Mouse (Mus musculus) testis, adult 2 months (tissue): Measurements from ENCODE around the gene App. TPM values are rescaled to one million over a fixed set of nuclear protein-coding genes. Genes with fewer than 3 reads are reported as not detected.

ENCODE experiments used
- H3K27ac ChIP-seq: fragments of 200-500 bp; 2 replicates; pipeline ENCODE4 v1.5.1; 2012; ENCODE audit warnings: low read depth, low read length; ENCODE audit not compliant: control insufficient read depth, insufficient read depth
- H3K27me3 ChIP-seq: fragments of 200-500 bp; 2 replicates; pipeline ENCODE4 v1.6.1; 2012; ENCODE audit warnings: mild to moderate bottlenecking, low read length, moderate library complexity; ENCODE audit not compliant: control insufficient read depth, insufficient read depth
- H3K36me3 ChIP-seq: fragments of 200-500 bp; 2 replicates; pipeline ENCODE4 v1.6.1; 2012; ENCODE audit warnings: mild to moderate bottlenecking, low read length; ENCODE audit not compliant: control insufficient read depth, insufficient read depth
- H3K4me1 ChIP-seq: fragments of 200-500 bp; 2 replicates; pipeline ENCODE4 v1.6.1; 2012; ENCODE audit warnings: low read length; ENCODE audit not compliant: control insufficient read depth, insufficient read depth
- H3K4me3 ChIP-seq: fragments of 200-500 bp; 2 replicates; pipeline ENCODE4 v1.5.1; 2012; ENCODE audit warnings: low read depth, mild to moderate bottlenecking, low read length, moderate library complexity, mixed read lengths; ENCODE audit not compliant: control insufficient read depth
- CTCF ChIP-seq: fragments of 200-500 bp; IDR thresholded peaks from 2 replicates; pipeline ENCODE4 v1.5.1; 2012; ENCODE audit warnings: low read depth, mild to moderate bottlenecking, inconsistent platforms, low read length, moderate library complexity; ENCODE audit not compliant: control insufficient read depth, insufficient read depth, insufficient replicate concordance
- POLR2A ChIP-seq: fragments of 200-500 bp; IDR thresholded peaks from 2 replicates; pipeline ENCODE4 v1.6.1; 2012; ENCODE audit warnings: low read depth, mild to moderate bottlenecking, inconsistent platforms, low read length, moderate library complexity; ENCODE audit not compliant: control insufficient read depth
- polyA plus RNA-seq: library from polyadenylated mRNA; depleted of rRNA; stranded (reverse); fragments of >200 nt; gene quantifications from 2 replicates; pipeline ENCODE4 v1.2.3, GENCODE M21; 2012

Gene App
- polyA plus RNA-seq, 1 experiment: 89.0 TPM

DNA sequence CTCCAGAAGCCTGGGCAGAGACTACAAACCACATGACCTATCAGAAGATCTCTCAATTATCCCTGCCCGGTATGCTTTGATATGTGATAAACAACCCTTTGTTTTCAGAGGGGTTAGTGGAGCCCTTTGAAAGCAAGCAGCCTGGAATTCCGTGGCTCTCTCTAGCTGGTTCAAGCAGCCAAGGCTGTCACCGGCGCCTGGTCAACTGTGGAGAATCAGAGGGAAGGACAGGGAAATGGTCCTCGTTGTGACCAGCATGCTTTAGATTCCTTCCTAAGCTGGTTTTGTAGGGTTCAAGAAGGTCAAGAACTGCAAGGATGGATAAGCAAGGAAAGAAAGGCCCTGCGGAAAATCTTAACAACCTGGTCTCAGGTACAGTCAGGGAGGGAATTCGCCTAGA is 21.9 kb downstream of the App start:
- TF ChIP-seq CTCF (no peak), POLR2A (no peak)
- Histone ChIP-seq H3K36me3 (no peaks in the 10 kb centered on the region), H3K4me1 (no peaks in the 10 kb centered on the region), H3K4me3 (no peak overlapping the region), H3K27ac (no peak overlapping the region), H3K27me3 (no peaks in the 10 kb centered on the region)

DNA sequence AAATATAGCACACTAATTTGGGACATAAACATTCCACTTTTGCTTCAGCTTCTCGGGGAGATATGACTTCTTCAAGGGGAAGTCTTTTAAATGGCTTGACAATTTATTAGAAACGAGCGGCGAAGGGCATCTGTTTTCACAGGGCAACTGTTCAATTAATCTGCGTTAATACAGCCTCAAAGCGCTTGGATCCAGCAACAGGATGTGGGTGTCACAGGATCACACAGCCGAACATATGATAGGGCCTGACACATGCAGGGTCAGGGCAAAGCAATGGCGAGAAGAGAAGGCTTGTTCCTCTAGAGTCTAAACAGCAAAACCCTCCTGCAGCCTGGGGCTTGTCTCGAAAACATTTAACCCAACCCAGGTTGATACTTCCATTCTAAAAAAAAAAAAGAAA is 22.7 kb downstream of the App start:
- H3K4me1 ChIP-seq: no peaks in the 10 kb centered on the region
- H3K4me3 ChIP-seq: no peak overlapping the region
- no peaks in the 10 kb centered on the region for H3K27me3 ChIP-seq
- no peak for TF ChIP-seq POLR2A
- no peak for TF ChIP-seq CTCF
- H3K27ac ChIP-seq: no peak overlapping the region
- H3K36me3 ChIP-seq: no peaks in the 10 kb centered on the region

DNA sequence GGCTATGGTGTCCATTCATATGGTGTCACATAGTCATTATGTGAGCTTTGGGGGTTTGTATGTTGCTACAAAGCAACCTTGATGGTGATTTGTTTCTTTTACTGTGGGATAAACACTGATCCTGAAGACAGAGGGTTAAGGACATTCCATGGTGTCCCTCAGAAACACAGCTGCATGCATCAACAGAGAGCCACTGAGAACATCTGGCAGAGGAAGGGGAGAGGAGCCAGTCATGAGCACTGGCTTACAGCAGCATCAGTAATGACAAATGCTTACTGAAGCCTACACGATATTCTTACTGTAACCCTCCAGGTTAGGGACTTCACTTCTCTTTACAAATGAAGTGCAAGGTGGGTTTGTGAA is 24.1 kb downstream of the App start:
- H3K4me3 ChIP-seq: no peak overlapping the region
- no peaks in the 10 kb centered on the region; the same call in 1 of the 2 replicates for H3K4me1 ChIP-seq
- no peak overlapping the region for H3K27ac ChIP-seq
- H3K36me3 ChIP-seq: no peaks in the 10 kb centered on the region
- no peaks in the 10 kb centered on the region for H3K27me3 ChIP-seq
- TF ChIP-seq CTCF (no peak), POLR2A (no peak)

DNA sequence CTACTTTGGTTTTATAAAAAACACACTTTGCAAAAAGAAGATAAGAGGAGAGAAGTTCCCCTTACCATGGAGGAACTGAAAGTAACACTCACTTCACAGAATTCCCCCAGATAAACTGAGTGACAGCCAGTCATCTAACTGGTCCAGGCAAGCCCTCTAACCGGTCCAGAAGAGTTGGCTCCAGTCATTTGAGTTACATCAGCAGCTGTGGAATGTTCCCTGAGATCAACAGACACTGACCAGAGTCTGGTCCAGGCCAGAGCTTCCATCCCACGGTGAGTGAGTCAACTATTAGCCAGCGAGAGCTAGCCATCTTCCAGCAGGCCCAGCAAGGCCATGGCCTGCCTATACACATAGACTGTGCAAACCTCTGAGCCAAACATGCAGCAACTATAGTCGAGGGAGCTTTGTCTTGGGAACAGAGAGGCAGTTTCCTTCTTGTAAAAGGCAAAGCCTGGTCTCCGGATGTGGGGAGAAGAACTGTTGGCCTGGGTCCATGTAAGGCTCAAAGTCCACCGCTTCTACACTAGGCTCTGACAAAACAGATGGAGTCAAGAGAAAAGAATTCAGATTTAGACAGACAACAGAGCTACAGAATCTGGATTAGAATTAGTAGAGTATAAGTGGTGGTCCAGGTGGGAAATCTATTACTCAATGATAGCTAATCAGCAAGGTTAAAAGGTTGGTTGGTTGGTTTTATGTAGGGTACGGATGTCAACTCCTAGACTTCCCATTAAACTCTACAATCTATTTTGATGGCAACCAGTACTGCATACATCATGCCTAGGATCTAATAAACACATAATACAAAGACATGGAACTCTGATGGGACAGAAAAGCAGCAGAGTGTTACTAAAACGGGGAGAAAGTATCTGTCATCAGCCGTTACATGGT is 24.7 kb downstream of the App start:
- Histone ChIP-seq H3K27ac (no peak overlapping the region), H3K4me1 (no peaks in the 10 kb centered on the region; the same call in 1 of the 2 replicates), H3K27me3 (no peaks in the 10 kb centered on the region), H3K4me3 (no peak overlapping the region), H3K36me3 (no peaks in the 10 kb centered on the region)
- TF ChIP-seq POLR2A: no peak
- no peak for TF ChIP-seq CTCF

DNA sequence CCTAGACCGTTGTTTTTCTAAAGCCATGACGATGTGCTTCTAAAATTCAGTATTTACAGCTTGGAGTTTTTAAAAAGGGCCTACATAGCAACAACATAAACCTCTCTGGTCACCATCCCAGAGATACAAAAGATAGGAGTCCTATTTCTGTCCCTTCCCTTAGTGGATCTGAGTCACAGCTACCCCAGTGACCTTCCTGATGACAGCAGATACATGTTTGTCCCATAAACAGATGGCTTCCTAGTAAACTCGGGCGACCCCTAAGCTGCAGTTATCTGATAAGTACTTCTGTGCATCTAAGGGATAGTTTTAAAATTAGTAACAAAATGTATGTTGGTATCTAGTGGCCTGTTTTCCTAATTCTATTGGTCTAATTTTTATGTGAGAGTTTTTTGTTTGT is 26.1 kb downstream of the App start:
- Histone ChIP-seq H3K27ac (no peak overlapping the region), H3K27me3 (no peaks in the 10 kb centered on the region), H3K36me3 (no peaks in the 10 kb centered on the region), H3K4me1 (no peaks in the 10 kb centered on the region; the same call in 1 of the 2 replicates), H3K4me3 (no peak overlapping the region)
- no peak for TF ChIP-seq CTCF
- TF ChIP-seq POLR2A: no peak

DNA sequence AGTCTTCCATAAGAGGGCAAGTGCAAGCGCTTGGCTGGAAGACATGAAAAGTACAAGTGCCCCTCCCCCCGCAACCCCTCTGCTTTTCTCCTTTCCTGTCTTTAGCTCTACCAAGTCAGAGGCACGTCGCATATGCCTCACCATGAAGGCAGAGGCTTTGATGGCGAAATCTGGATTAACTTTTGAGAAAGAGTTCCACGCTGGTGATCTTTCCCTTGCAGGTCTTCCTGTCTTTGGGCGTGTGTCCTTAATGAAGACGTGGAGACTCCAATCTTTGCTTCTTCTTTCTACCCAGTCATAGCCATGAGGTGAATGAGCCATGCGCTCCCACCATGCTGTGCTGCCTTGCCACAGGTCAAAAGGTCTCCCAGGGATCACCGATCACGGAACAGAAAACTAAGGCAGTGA is 27.8 kb downstream of the App start:
- TF ChIP-seq CTCF (no peak), POLR2A (no peak)
- H3K4me3 ChIP-seq: no peak overlapping the region
- H3K27ac ChIP-seq: no peak overlapping the region
- no peaks in the 10 kb centered on the region for H3K27me3 ChIP-seq
- no peaks in the 10 kb centered on the region for H3K36me3 ChIP-seq
- H3K4me1 ChIP-seq: no peaks in the 10 kb centered on the region; the same call in 1 of the 2 replicates

DNA sequence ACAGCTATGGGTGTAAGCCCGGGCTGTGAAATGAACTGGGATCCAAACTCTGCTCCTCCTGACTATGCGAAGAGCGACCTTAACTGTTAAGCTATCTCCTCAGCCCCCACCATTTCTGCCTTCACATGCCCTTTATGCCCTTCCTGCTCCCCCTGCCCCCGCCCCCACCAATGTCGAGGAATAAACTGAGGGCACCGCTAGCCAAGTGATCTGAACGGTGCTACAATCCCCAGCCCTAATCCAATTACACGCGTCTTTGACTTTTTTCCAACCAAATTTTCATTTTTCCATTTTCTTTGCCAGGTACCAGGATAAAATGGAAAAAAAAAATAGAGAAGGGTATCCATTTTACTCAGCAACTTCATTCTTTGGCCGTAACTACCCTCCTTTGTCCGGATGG is 28.2 kb downstream of the App start:
- Histone ChIP-seq H3K4me1 (no peaks in the 10 kb centered on the region; the same call in 1 of the 2 replicates), H3K27me3 (no peaks in the 10 kb centered on the region), H3K27ac (no peak overlapping the region), H3K36me3 (no peaks in the 10 kb centered on the region), H3K4me3 (no peak overlapping the region)
- TF ChIP-seq POLR2A (no peak), CTCF (no peak)

DNA sequence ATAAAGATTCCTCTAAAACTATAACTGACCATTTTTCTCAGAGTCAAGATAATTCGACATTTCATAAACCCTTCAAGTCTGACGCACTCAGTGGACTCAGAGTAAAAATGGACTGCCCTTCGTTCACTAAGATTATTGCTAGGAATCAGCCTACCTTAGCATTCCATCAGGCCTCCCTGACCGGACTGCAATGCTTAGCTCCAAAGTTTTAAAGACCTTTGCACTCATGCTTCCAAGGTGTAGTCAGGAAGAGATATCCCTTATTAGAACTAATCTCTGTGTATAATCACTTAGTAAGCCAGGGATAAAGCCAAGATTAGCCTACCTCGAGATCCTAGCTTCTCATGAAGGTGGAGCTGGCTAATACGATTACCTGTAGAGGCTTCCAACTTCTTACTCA is 29.2 kb downstream of the App start:
- Histone ChIP-seq H3K36me3 (no peaks in the 10 kb centered on the region), H3K4me1 (no peaks in the 10 kb centered on the region; the same call in 1 of the 2 replicates), H3K4me3 (no peak overlapping the region), H3K27me3 (no peaks in the 10 kb centered on the region), H3K27ac (no peak overlapping the region)
- TF ChIP-seq CTCF (no peak), POLR2A (no peak)
